Mouse (Mus musculus): ENCODE measurements around the gene Syt7. TPM values are rescaled to one million over a fixed set of nuclear protein-coding genes. Genes with fewer than 3 reads are reported as not detected.

Syt7 gene
- total and polyA plus RNA-seq, 3 experiments = not detected

DNA sequence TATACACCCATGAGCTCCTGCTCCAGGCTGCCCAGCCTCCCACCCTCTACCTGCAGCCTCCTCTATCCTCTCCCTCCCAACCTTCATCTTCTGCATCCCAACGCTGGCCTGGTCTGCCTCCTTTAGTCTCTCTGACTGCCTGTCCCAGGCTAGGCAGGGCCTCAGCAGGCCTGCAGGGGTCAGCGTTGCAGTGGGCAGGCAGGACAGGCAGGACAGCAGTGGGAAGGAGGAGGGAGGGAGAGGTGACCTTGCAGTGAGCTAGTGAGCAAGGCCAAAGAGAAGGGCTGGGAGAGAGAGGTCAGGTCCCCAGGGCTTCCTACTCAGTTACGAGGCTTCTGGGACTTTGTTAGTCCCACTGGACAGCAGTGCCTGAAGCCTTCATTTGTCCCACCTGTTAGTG is 3.1 kb downstream of the Syt7 start:
- H3K27me3 ChIP-seq (replicated peaks) = peaks cover 80% of the 10 kb centered on the region
- H3K9ac ChIP-seq (ENCODE audit: insufficient read depth, low read depth) = no peak overlapping the region
- no peak overlapping the region for H3K27ac ChIP-seq (ENCODE audit: insufficient read depth, low read depth)
- peaks cover 4% of the 10 kb centered on the region for H3K9me3 ChIP-seq (replicated peaks; ENCODE audit: low read length)
- no peak overlapping the region for H3K4me2 ChIP-seq (ENCODE audit: insufficient read depth, low read depth, poor library complexity, severe bottlenecking)
- no peak overlapping the region for H3K4me3 ChIP-seq (replicated peaks in 1 of 3; ENCODE audit: low read depth in 2 of 3, low read length in 2 of 3, poor library complexity in 1 of 3)
- TF ChIP-seq ZKSCAN1 (IDR thresholded peaks at IDR 0.05; ENCODE audit: borderline replicate concordance, low read depth, low read length) (no peak), CTCF (conservative IDR thresholded peaks at IDR 0.05 in 1 of 2, IDR thresholded peaks at IDR 0.05 in 1 of 2; ENCODE audit: low read depth in 2 of 2, low read length in 2 of 2) (peak in 1 of 2 experiments; percentile 23; a peak in 2 of 4 replicates)
- dilution Hi-C loops (cut with MboI; ENCODE audit: extremely low pct_ligation_motif_present, extremely low pct_unique_long_range_greater_than_20kb, low sequenced_read_pairs) (no loop called here), in situ Hi-C loops (cut with MboI; ENCODE audit: low pct_ligation_motif_present, low pct_unique_long_range_greater_than_20kb, low sequenced_read_pairs) (no loop called here)
- peaks cover 0 to 4% of the 10 kb centered on the region in 2 experiments; a peak in 2 of 4 replicates for H3K4me1 ChIP-seq (ENCODE audit: control insufficient read depth in 1 of 2, insufficient read depth in 2 of 2)
- DNase-seq (ENCODE audit: extremely low read depth) = no peak
- H3K79me2 ChIP-seq (replicated peaks; ENCODE audit: control insufficient read depth, extremely low read depth, insufficient read depth, poor library complexity, severe bottlenecking) = no peaks in the 10 kb centered on the region
- H3K36me3 ChIP-seq (replicated peaks in 1 of 2; ENCODE audit: control insufficient read depth in 1 of 2, insufficient read depth in 1 of 2, low read length in 1 of 2) = no peaks in the 10 kb centered on the region

DNA sequence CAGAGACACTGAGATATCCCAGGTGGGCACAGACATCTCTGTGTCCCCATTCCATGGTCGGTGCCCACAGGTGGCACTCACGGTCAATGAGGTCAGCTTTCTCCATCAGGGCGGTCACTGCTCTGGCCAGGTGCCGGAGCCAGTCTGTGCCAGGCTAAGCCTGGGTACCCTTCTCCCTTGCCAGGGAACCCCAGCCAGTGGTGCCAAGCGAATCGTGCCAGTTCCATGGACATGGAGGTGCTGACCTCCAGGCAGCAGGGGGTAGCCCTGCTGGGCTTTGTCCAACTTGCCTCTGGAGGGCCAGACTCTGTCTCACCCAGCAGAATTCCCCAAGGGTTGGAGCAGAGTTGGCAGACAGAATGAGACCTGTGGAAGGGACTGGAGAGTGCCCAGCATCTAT is 4.6 kb downstream of the Syt7 start:
- TF ChIP-seq IRF4 (IDR thresholded peaks at IDR 0.05; ENCODE audit: low read depth, low read length) = no peak
- no peak for TF ChIP-seq MAFK (IDR thresholded peaks at IDR 0.05; ENCODE audit: insufficient replicate concordance, low read length)
- TF ChIP-seq MAZ (IDR thresholded peaks at IDR 0.05; ENCODE audit: low read depth, low read length) = no peak
- TF ChIP-seq USF2 (conservative IDR thresholded peaks at IDR 0.05; ENCODE audit: low read depth, low read length) = no peak
- TF ChIP-seq CTCF (conservative IDR thresholded peaks at IDR 0.05 in 1 of 2, IDR thresholded peaks at IDR 0.05 in 1 of 2; ENCODE audit: low read depth in 2 of 2, low read length in 2 of 2) = no peak
- TF ChIP-seq EP300 (IDR thresholded peaks at IDR 0.05; ENCODE audit: low read length) = no peak
- TF ChIP-seq NELFE (IDR thresholded peaks at IDR 0.05; ENCODE audit: low read depth, low read length) = no peak
- no peak for TF ChIP-seq CHD1 (IDR thresholded peaks at IDR 0.05; ENCODE audit: low read depth, low read length)
- no peak for TF ChIP-seq POLR2A (IDR thresholded peaks at IDR 0.05; ENCODE audit: low read depth, low read length)
- no peak for TF ChIP-seq TBP (conservative IDR thresholded peaks at IDR 0.05; ENCODE audit: low read depth, low read length)
- no peak for TF ChIP-seq ZKSCAN1 (IDR thresholded peaks at IDR 0.05; ENCODE audit: borderline replicate concordance, low read depth, low read length)
- peaks cover 81% of the 10 kb centered on the region for H3K27me3 ChIP-seq (replicated peaks)
- H3K4me1 ChIP-seq (ENCODE audit: control insufficient read depth in 1 of 2, insufficient read depth in 2 of 2) = peaks cover 0 to 4% of the 10 kb centered on the region in 2 experiments; a peak in 2 of 4 replicates
- H3K9ac ChIP-seq (ENCODE audit: insufficient read depth, low read depth) = no peak overlapping the region
- H3K9me3 ChIP-seq (replicated peaks; ENCODE audit: low read length) = peaks cover 2% of the 10 kb centered on the region
- DNase-seq (ENCODE audit: extremely low read depth) = no peak
- H3K36me3 ChIP-seq (replicated peaks in 1 of 2; ENCODE audit: control insufficient read depth in 1 of 2, insufficient read depth in 1 of 2, low read length in 1 of 2) = no peaks in the 10 kb centered on the region
- no peak overlapping the region for H3K4me2 ChIP-seq (ENCODE audit: insufficient read depth, low read depth, poor library complexity, severe bottlenecking)
- H3K27ac ChIP-seq (ENCODE audit: insufficient read depth, low read depth) = no peak overlapping the region
- in situ Hi-C loops (cut with MboI; ENCODE audit: low pct_ligation_motif_present, low pct_unique_long_range_greater_than_20kb, low sequenced_read_pairs) = no loop called here
- dilution Hi-C loops (cut with MboI; ENCODE audit: extremely low pct_ligation_motif_present, extremely low pct_unique_long_range_greater_than_20kb, low sequenced_read_pairs) = no loop called here
- no peaks in the 10 kb centered on the region for H3K79me2 ChIP-seq (replicated peaks; ENCODE audit: control insufficient read depth, extremely low read depth, insufficient read depth, poor library complexity, severe bottlenecking)
- no peak overlapping the region for H3K4me3 ChIP-seq (replicated peaks in 1 of 3; ENCODE audit: low read depth in 2 of 3, low read length in 2 of 3, poor library complexity in 1 of 3)

- peaks cover 85% of the 10 kb centered on the region for H3K27me3 ChIP-seq (replicated peaks)
- H3K27ac ChIP-seq (ENCODE audit: insufficient read depth, low read depth) = no peak overlapping the region
- H3K9me3 ChIP-seq (replicated peaks; ENCODE audit: low read length) = no peaks in the 10 kb centered on the region
- H3K9ac ChIP-seq (ENCODE audit: insufficient read depth, low read depth) = no peak overlapping the region
- in situ Hi-C loops (cut with MboI; ENCODE audit: low pct_ligation_motif_present, low pct_unique_long_range_greater_than_20kb, low sequenced_read_pairs) = no loop called here
- no peak overlapping the region for H3K4me2 ChIP-seq (ENCODE audit: insufficient read depth, low read depth, poor library complexity, severe bottlenecking)
- no peak for DNase-seq (ENCODE audit: extremely low read depth)
- H3K4me3 ChIP-seq (replicated peaks in 1 of 3; ENCODE audit: low read depth in 2 of 3, low read length in 2 of 3, poor library complexity in 1 of 3) = no peak overlapping the region
- peaks cover 0 to 4% of the 10 kb centered on the region in 2 experiments; a peak in 2 of 4 replicates for H3K4me1 ChIP-seq (ENCODE audit: control insufficient read depth in 1 of 2, insufficient read depth in 2 of 2)
- no peaks in the 10 kb centered on the region for H3K79me2 ChIP-seq (replicated peaks; ENCODE audit: control insufficient read depth, extremely low read depth, insufficient read depth, poor library complexity, severe bottlenecking)
- no peaks in the 10 kb centered on the region for H3K36me3 ChIP-seq (replicated peaks in 1 of 2; ENCODE audit: control insufficient read depth in 1 of 2, insufficient read depth in 1 of 2, low read length in 1 of 2)
- dilution Hi-C loops (cut with MboI; ENCODE audit: extremely low pct_ligation_motif_present, extremely low pct_unique_long_range_greater_than_20kb, low sequenced_read_pairs) = no loop called here
- TF ChIP-seq MXI1 (IDR thresholded peaks at IDR 0.05; ENCODE audit: low read depth, low read length) (no peak), CHD2 (IDR thresholded peaks at IDR 0.05; ENCODE audit: low read length) (no peak), JUND (conservative IDR thresholded peaks at IDR 0.05; ENCODE audit: low read depth, low read length) (no peak), BHLHE40 (IDR thresholded peaks at IDR 0.05; ENCODE audit: low read depth, low read length) (no peak), ZC3H11A (IDR thresholded peaks at IDR 0.05; ENCODE audit: low read depth, low read length) (no peak), MEF2A (IDR thresholded peaks at IDR 0.05; ENCODE audit: borderline replicate concordance, low read depth, low read length) (no peak), MAX (IDR thresholded peaks at IDR 0.05; ENCODE audit: low read length) (no peak), POLR2AphosphoS2 (IDR thresholded peaks at IDR 0.05; ENCODE audit: low read depth, low read length) (no peak), SIN3A (IDR thresholded peaks at IDR 0.05; ENCODE audit: low read length) (no peak), MAZ (IDR thresholded peaks at IDR 0.05; ENCODE audit: low read depth, low read length) (no peak), TBP (conservative IDR thresholded peaks at IDR 0.05; ENCODE audit: low read depth, low read length) (no peak), EP300 (IDR thresholded peaks at IDR 0.05; ENCODE audit: low read length) (no peak), ZMIZ1 (IDR thresholded peaks at IDR 0.05; ENCODE audit: low read depth, low read length) (no peak), JUN (IDR thresholded peaks at IDR 0.05; ENCODE audit: insufficient read depth, low read depth, low read length) (no peak), RAD21 (IDR thresholded peaks at IDR 0.05; ENCODE audit: low read depth, low read length) (no peak), KAT2A (IDR thresholded peaks at IDR 0.05; ENCODE audit: insufficient replicate concordance, low read length) (no peak), POLR2A (IDR thresholded peaks at IDR 0.05; ENCODE audit: low read depth, low read length) (no peak), HCFC1 (IDR thresholded peaks at IDR 0.05; ENCODE audit: low read depth, low read length) (no peak)
These were observed 5.1 kb downstream of the Syt7 start for GRCm38 (mm10) chr19:10393874-10394500.

Measured in CH12.LX (cell line).